Mouse (Mus musculus): ENCODE measurements around the gene Plppr2.

DNA sequence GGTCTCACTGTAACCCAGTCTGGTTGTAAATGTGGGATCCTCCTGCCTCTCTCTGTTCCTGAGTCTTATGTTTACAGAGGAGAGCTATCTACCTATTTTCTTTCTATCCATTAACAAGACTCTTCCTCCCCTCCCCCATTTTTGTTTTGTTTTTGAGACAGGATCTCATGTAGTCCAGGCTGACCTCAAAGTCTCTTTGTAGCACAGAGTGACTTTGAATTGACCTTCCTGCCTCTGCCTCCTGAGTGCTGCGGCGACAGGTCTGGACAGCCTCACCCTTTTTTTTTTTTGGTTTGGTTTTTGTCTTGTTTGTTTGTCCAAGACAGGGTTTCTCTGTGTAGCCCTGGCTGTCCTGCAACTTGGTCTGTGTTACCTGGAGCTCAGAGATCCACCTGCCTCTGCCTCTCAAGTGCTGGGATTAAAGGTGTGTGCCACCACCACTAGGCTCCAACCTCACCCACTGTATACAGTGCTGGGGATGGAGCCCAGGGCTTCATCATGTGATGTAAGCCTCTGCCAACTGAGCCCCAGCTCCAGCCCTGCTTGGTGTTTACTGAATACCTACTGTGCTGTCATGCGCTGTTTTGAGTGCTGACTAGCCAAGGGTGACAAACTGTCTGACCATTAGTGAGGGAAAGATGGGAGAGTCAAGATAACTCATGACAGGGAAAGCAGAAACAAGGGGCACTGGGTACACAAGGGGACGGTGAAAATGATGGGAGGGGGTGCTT lies 41.7 kb downstream of the Plppr2 start:
- TF ChIP-seq CTCF (IDR thresholded peaks at IDR 0.05; ENCODE audit: low read depth) (no peak), EP300 (IDR thresholded peaks at IDR 0.05; ENCODE audit: low read depth) (no peak)

Data from liver, postnatal 0 days (tissue).